Mouse (Mus musculus) retina, postnatal 1 day (tissue): ENCODE results near the gene U2af1.
A peak's percentile ranks its signal among the peaks of the same experiment; 100 is the strongest.
"Not testable (repeated sequence)": the region's sequence is repeated elsewhere in the genome, so short reads cannot be mapped to it uniquely, and the experiment has no call there.

Experiments
- DNase-seq: peaks from one replicate; pipeline ENCODE4 v3.0.0-alpha.2; 2012

The U2af1 gene

DNA sequence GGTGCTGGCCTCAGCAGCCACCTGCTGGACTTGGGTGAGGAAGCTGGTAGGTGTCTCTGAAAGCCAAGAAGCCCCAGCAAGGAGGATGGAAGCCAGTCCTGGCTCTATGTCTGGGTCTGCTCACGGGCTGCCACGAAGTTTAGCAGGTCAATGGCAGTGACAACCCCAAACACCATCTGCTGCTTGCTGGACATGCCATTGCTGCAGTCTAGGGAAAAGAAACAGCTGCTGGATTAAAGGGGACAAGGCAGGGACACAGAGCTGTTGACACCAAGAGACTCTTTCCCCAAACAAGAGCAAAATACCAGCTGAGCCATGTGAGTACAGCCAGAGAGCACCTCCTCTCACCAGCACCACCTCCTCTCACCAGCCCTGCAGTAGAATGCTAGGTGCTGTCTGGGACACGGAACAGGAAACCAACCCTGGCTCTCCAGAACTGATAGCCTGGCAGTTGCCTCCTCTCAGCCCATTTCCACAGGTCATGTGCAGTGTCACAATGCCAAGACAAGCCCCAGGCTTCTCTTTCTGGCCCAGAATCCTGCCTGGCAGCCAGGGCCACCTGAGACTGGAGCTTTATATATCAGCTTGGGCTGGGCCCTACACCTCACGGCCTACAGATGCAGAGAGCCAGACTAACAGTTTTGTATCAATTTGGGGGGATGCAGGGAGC is 45.5 kb downstream of the U2af1 start:
- DNase-seq, result peak; percentile 34

DNA sequence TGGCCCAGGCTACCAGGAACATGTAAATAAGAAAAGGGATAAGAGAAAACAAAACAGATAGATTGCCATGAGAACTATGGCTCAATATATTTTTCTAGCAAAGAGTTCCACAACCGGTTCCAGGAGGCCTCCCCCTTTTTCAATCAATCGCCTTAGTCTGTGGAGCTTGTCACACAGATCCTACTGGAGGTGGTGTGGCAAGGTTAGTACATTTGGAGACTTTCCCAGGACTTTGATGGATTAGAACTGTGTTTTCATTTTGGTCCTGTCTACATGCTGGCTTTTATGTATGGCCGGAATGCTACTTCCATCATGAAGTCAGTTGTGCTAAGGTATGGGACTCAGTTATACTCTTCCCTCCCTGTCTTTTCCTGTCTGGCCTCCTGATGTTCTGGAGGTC is 48.8 kb downstream of the U2af1 start:
- DNase-seq, result no peak

DNA sequence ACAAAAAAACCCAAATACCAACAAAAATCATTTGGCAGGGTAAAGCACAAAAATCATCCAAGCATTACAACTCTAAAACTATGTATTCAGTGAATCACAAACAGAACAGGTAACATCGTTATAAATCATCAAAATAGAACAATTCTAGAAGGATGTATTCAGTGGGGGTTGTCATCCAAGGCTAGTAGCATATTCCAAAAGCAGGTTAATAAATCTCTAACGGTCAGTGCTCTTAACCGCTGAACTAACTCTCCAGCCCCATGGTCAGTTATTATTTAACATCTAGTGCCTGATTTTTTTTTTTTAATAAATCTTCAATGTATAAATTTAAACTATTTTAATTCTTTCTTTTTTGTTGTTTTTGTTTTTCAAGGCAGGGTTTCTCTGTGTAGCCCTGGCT is 49.5 kb downstream of the U2af1 start:
- not testable (repeated sequence) for DNase-seq

DNA sequence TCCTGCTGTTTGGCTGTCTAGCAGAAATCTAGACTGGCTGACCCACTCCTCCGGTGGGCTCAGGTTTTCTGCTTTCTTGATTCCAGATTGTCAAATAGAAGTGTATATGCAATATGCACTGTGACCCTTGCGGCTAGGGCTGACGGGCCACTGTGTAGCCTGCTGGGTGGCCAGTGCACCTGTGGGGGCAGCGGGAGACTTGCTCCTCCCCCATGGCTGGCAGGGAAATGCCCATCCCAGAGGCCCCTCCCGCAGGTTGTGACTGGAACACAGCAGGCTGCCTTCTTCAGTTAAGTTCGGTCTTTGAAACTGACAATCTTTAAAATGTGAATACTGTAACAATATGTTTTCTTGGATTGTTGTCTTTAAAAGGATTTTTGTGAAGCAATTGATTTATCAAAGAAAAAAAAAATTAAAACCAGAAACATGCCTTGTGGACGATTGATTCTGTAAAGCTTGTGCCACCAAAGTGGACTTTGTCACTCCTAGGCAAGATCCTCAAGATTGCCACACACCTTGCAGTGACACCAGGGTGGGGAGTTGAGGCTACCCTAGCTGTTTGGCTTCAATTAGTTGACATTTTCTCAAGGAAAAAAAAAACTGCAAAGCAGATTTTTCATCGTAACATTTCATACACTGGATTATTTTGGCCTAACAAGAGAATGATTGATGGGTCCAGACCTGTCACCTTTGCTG is 51.3 kb downstream of the U2af1 start:
- DNase-seq, result no peak

DNA sequence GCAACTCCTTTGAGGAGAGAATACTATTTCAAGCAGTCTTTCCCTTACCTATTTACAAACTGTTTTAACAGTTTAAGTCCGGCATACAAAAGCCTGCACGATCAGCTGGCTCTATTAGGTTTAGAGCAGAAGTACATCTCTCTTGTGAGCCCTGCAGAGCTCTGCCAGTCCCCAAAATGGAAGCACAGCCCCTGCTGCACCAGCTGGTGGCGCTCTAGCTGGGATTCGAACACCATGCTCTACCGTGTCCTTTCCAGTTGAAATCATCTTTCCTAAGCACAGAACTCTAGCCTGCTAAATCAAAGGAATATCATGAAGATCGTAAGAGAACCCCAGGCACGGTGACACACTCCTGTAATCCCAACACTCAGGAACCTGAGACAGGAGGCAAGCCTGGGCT is 52.3 kb downstream of the U2af1 start:
- DNase-seq, result no peak

DNA sequence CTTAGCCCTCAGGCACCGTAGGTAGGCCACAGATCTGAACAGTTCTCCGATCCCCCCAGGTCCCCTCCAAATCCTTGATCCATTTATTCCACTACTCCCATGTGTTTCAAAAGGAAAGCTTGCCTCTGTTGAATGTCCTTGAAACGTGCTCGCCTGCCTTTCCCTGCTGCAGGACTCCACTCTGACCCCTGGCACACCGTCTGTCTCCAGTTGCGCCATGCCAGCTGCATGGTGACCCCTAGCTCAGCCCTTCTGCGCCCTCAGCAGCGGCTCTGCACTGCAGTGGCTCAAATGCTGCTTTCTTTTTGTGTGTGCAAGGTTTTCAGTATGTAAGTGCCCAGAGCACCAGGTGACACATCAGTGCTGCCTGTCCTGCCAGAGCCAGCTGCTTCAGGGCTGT is 60.1 kb downstream of the U2af1 start:
- no peak for DNase-seq

DNA sequence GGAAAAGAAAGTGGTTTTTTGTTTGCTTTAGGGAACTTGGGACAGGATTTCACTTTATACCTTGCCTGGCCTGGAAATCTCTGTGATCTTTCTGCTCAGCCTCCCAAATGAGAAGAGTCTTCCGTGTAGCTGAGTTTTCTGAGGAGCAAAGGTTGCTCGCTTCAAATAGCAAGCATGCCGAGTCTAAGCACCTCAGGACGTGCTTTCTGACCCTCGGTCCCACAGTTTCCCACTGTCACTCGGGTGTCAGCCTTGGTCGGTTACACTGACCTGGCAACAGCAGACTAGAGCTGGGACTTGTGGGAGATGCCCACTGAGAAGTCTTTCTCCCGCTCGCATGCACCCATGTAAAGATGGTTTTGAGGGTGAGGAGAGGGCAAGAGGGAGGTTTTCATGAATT is 60.7 kb downstream of the U2af1 start:
- DNase-seq, result no peak
